Mouse (Mus musculus) myocyte (in vitro differentiated cells): ENCODE results near the gene Arhgef26. TPM values are rescaled to one million over a fixed set of nuclear protein-coding genes. Genes with fewer than 3 reads are reported as not detected.

Experiments used
- H3K27me3 ChIP-seq: one replicate; pipeline ENCODE4 v1.6.1; 2011; ENCODE audit not compliant: control insufficient read depth, insufficient read depth, insufficient read length
- H3K36me3 ChIP-seq: one replicate; pipeline ENCODE4 v1.6.1; 2011; ENCODE audit not compliant: control insufficient read depth, insufficient read depth
- H3K4me2 ChIP-seq: one replicate; pipeline ENCODE4 v1.6.1; 2011; ENCODE audit warnings: low read depth, control low read depth
- H3K4me3 ChIP-seq: one replicate; pipeline ENCODE4 v1.5.1; 2011; ENCODE audit warnings: mild to moderate bottlenecking, control low read depth, moderate library complexity
- H3K79me2 ChIP-seq: one replicate; pipeline ENCODE4 v1.6.1; 2011; ENCODE audit not compliant: control insufficient read depth, insufficient read depth
- H3ac ChIP-seq: one replicate; pipeline ENCODE4 v1.6.1; 2011; ENCODE audit not compliant: control insufficient read depth, insufficient read length
- CEBPB ChIP-seq: IDR thresholded peaks from 2 replicates; pipeline ENCODE4 v1.6.1; 2011; ENCODE audit warnings: mild to moderate bottlenecking, moderate library complexity; ENCODE audit not compliant: poor library complexity, insufficient read depth, severe bottlenecking
- E2F4 ChIP-seq: IDR thresholded peaks from one replicate; pipeline ENCODE4 v1.6.1; 2011; ENCODE audit warnings: mild to moderate bottlenecking, control low read depth, moderate library complexity; ENCODE audit not compliant: insufficient read depth
- MAX ChIP-seq: IDR thresholded peaks from one replicate; pipeline ENCODE4 v1.6.1; 2011; ENCODE audit warnings: low read depth, mild to moderate bottlenecking, control low read depth
- MYOD1 ChIP-seq, 3 experiments: IDR thresholded peaks; one replicate each; pipeline ENCODE4 v1.6.1; 2011; ENCODE audit warnings: control low read depth in 2 of 3, low read depth in 2 of 3, mild to moderate bottlenecking in 2 of 3, moderate library complexity in 1 of 3; ENCODE audit not compliant: insufficient read length in 2 of 3, control insufficient read depth in 1 of 3
- MYOG ChIP-seq, 3 experiments: IDR thresholded peaks; one replicate each; pipeline ENCODE4 v1.6.1; 2011; ENCODE audit warnings: control low read depth in 2 of 3, low read depth in 2 of 3, mild to moderate bottlenecking in 2 of 3; ENCODE audit not compliant: insufficient read length in 2 of 3, control insufficient read depth in 1 of 3, insufficient read depth in 1 of 3
- POLR2A ChIP-seq: IDR thresholded peaks from one replicate; pipeline ENCODE4 v1.6.1; 2011; ENCODE audit warnings: low read depth, mild to moderate bottlenecking, control low read depth, moderate library complexity; ENCODE audit not compliant: insufficient read length
- POLR2AphosphoS2 ChIP-seq: IDR thresholded peaks from one replicate; pipeline ENCODE4 v1.6.1; 2011; ENCODE audit warnings: low read depth, control low read depth; ENCODE audit not compliant: insufficient read length
- REST ChIP-seq: IDR thresholded peaks from one replicate; pipeline ENCODE4 v1.6.1; 2011; ENCODE audit warnings: mild to moderate bottlenecking, control low read depth, moderate library complexity; ENCODE audit not compliant: insufficient read depth, insufficient read length
- SRF ChIP-seq: IDR thresholded peaks from one replicate; pipeline ENCODE4 v1.6.1; 2011; ENCODE audit warnings: low read depth; ENCODE audit not compliant: control insufficient read depth, insufficient read length
- TCF12 ChIP-seq: IDR thresholded peaks from one replicate; pipeline ENCODE4 v1.6.1; 2011; ENCODE audit warnings: mild to moderate bottlenecking, control low read depth; ENCODE audit not compliant: poor library complexity, insufficient read depth, severe bottlenecking
- TCF3 ChIP-seq: IDR thresholded peaks from one replicate; pipeline ENCODE4 v1.6.1; 2011; ENCODE audit warnings: low read depth, control low read depth; ENCODE audit not compliant: insufficient read length
- USF1 ChIP-seq: IDR thresholded peaks from one replicate; pipeline ENCODE4 v1.6.1; 2011; ENCODE audit warnings: low read depth, mild to moderate bottlenecking, control low read depth, moderate library complexity
- polyA plus RNA-seq: library from polyadenylated mRNA; unstranded; fragments of >200 nt; fragmentation: generic; extraction: Trizol; gene quantifications from one replicate; pipeline ENCODE4 v1.2.1, GENCODE M21; 2012; ENCODE audit warnings: missing spikeins

The Arhgef26 gene
- polyA plus RNA-seq, 1 experiment, result 4.1 TPM

DNA sequence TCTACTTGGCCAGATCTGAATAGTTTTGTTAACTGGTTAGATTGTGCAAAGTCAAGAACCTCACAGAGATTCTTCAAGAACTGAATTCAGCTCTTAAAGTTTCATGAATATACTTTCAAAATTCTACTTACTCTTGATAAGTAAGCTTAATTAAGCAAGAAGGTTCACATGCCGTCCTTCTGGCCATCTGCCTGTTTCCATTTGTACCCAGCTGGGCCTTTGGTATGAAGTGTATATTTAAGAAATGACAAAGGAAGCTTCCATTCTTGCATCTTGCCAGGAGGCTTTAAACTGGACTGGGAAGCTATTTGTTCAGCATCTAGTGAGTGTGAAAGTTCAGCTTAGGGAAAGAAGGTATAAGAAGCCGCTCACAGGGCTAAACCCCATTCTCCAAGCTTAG, 34.7 kb downstream of the Arhgef26 start:
- Histone ChIP-seq H3K36me3 (no peaks in the 10 kb centered on the region), H3K4me2 (no peak overlapping the region), H3K27me3 (no peaks in the 10 kb centered on the region), H3ac (no peak overlapping the region), H3K4me3 (no peak overlapping the region), H3K79me2 (no peaks in the 10 kb centered on the region)
- TF ChIP-seq MYOG (IDR thresholded peaks at IDR 0.05; ENCODE audit: control insufficient read depth in 1 of 3, insufficient read depth in 1 of 3, insufficient read length in 2 of 3, low read depth in 2 of 3), result no peak
- no peak for TF ChIP-seq TCF12
- TF ChIP-seq TCF3, result no peak
- no peak for TF ChIP-seq POLR2AphosphoS2
- TF ChIP-seq MAX, result no peak
- TF ChIP-seq POLR2A, result no peak
- TF ChIP-seq E2F4, result no peak
- no peak for TF ChIP-seq MYOD1 (IDR thresholded peaks at IDR 0.05; ENCODE audit: control insufficient read depth in 1 of 3, insufficient read length in 2 of 3, low read depth in 2 of 3)
- no peak for TF ChIP-seq REST
- TF ChIP-seq SRF, result no peak
- TF ChIP-seq USF1, result no peak

DNA sequence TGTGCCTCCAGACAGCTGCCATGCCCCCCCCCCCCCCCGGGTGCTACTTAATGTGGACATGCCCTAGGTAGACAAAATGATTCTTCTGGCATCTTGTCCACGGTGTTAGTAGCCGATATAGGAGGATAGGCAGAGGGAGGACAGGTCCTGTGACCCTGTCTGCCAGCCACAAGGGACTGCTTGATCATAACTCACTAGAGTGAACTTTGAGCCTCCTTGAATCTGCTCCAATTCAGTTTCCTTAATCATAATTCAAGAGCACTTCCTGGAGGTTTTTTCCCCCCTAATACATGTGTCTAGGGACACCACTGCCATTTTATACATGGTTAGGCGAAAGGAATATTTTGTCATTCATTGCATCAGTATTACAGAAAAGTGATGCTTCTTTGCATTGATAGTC, 36.2 kb downstream of the Arhgef26 start:
- no peak overlapping the region for H3K4me3 ChIP-seq
- no peaks in the 10 kb centered on the region for H3K79me2 ChIP-seq
- TF ChIP-seq TCF3 (no peak), USF1 (no peak), CEBPB (no peak), REST (no peak), POLR2A (no peak), MAX (no peak), MYOD1 (IDR thresholded peaks at IDR 0.05; ENCODE audit: control insufficient read depth in 1 of 3, insufficient read length in 2 of 3, low read depth in 2 of 3) (no peak), POLR2AphosphoS2 (no peak), MYOG (IDR thresholded peaks at IDR 0.05; ENCODE audit: control insufficient read depth in 1 of 3, insufficient read depth in 1 of 3, insufficient read length in 2 of 3, low read depth in 2 of 3) (no peak), SRF (no peak)
- no peak overlapping the region for H3K4me2 ChIP-seq
- H3ac ChIP-seq, result no peak overlapping the region
- H3K36me3 ChIP-seq, result no peaks in the 10 kb centered on the region
- H3K27me3 ChIP-seq, result no peaks in the 10 kb centered on the region

DNA sequence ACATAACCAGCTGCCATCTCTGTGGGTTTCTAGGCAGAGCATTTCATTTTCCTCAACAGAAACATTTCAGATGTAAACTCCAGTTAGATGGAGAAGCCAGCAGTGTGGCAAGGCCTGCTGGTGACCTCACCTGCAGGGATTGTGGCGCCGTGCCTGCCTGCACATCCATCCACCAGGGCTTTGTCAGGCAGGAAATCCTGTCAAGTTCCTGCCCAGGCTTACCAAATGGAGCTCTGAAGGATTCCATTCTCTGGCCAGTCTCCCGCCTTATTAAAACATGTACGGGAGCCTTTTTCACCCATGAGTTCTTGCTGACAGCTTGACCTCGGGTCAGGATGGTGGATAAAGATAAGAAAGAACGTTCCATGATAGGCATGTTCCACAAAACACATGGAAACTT, 36.7 kb downstream of the Arhgef26 start:
- Histone ChIP-seq H3K79me2 (no peaks in the 10 kb centered on the region), H3K36me3 (no peaks in the 10 kb centered on the region), H3K4me2 (no peak overlapping the region), H3K4me3 (no peak overlapping the region), H3K27me3 (no peaks in the 10 kb centered on the region), H3ac (no peak overlapping the region)
- no peak for TF ChIP-seq TCF3
- TF ChIP-seq MYOG (IDR thresholded peaks at IDR 0.05; ENCODE audit: control insufficient read depth in 1 of 3, insufficient read depth in 1 of 3, insufficient read length in 2 of 3, low read depth in 2 of 3), result no peak
- TF ChIP-seq POLR2A, result no peak
- no peak for TF ChIP-seq MAX
- TF ChIP-seq MYOD1 (IDR thresholded peaks at IDR 0.05; ENCODE audit: control insufficient read depth in 1 of 3, insufficient read length in 2 of 3, low read depth in 2 of 3), result no peak
- no peak for TF ChIP-seq USF1
- no peak for TF ChIP-seq TCF12
- TF ChIP-seq REST, result no peak
- no peak for TF ChIP-seq SRF
- TF ChIP-seq POLR2AphosphoS2, result no peak
- TF ChIP-seq CEBPB, result no peak
- TF ChIP-seq E2F4, result no peak

DNA sequence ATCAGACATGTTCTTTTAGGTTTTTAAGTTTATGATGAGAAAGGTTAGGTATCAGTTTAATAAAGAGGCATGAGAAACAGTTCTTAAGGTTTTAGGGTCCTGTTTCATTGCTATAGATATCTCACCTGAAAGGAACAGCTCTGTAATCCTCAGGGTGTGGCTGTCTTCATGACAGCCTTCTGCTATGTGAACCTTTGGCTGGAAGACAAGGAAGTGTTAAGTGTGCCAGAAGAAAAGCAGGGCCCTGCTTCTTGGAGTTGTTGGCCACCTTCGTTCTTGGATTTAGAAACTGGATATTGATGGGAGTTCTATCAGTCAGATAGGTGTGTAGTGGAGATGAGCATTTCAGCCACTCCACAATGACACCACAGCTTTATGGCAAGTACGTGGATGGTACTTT, 38.6 kb downstream of the Arhgef26 start:
- Histone ChIP-seq H3K27me3 (no peaks in the 10 kb centered on the region), H3K79me2 (no peaks in the 10 kb centered on the region), H3K4me2 (no peak overlapping the region), H3K4me3 (no peak overlapping the region), H3ac (no peak overlapping the region), H3K36me3 (no peaks in the 10 kb centered on the region)
- TF ChIP-seq SRF, result no peak
- no peak for TF ChIP-seq TCF12
- TF ChIP-seq POLR2A, result no peak
- TF ChIP-seq TCF3, result no peak
- no peak for TF ChIP-seq REST
- TF ChIP-seq POLR2AphosphoS2, result no peak
- no peak for TF ChIP-seq MYOG (IDR thresholded peaks at IDR 0.05; ENCODE audit: control insufficient read depth in 1 of 3, insufficient read depth in 1 of 3, insufficient read length in 2 of 3, low read depth in 2 of 3)
- no peak for TF ChIP-seq USF1
- TF ChIP-seq MAX, result no peak
- TF ChIP-seq MYOD1 (IDR thresholded peaks at IDR 0.05; ENCODE audit: control insufficient read depth in 1 of 3, insufficient read length in 2 of 3, low read depth in 2 of 3), result no peak
- TF ChIP-seq E2F4, result no peak
- TF ChIP-seq CEBPB, result no peak

DNA sequence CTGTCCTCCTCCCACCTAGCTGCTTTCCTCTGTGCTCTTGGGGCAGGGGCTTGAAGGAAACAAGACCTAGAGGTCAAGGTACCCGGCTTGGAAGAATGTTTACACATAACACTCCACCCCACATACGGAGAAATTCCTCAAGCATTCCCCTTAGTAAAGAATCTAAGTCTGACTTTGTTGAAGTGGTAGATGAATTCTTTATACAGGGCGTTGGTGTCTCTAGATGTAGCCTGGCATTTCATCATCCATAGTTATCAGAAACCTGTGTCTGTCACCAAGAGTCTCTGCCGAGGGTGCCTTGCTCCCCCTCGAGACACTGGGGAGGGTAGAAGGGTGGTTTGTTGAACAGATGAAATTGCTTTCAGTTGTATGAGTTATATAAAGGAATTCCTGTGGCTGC, 41.8 kb downstream of the Arhgef26 start:
- no peak overlapping the region for H3ac ChIP-seq
- peak overlapping the region; percentile 6 for H3K4me2 ChIP-seq
- no peaks in the 10 kb centered on the region for H3K36me3 ChIP-seq
- no peaks in the 10 kb centered on the region for H3K79me2 ChIP-seq
- H3K27me3 ChIP-seq, result no peaks in the 10 kb centered on the region
- no peak overlapping the region for H3K4me3 ChIP-seq
- TF ChIP-seq MYOG (IDR thresholded peaks at IDR 0.05; ENCODE audit: control insufficient read depth in 1 of 3, insufficient read depth in 1 of 3, insufficient read length in 2 of 3, low read depth in 2 of 3) (peak in 1 of 3 experiments; percentile 30), TCF3 (no peak)
